Mouse (Mus musculus): ENCODE results near the gene Tmem30a. TPM values are rescaled to one million over a fixed set of nuclear protein-coding genes. Genes with fewer than 3 reads are reported as not detected.

The Tmem30a gene
- polyA plus RNA-seq, 1 experiment = 23.0 TPM

GRCm38 (mm10) chr9:79827072-79827471 is 33.8 kb upstream of the Tmem30a start:
- Histone ChIP-seq H3K4me3 (ENCODE audit: extremely low read depth, insufficient read depth, insufficient read length) (no peak overlapping the region), H3K27ac (ENCODE audit: insufficient read depth, low read length) (no peak overlapping the region), H3K36me3 (ENCODE audit: control insufficient read depth, insufficient read depth, low read length) (no peaks in the 10 kb centered on the region), H3K4me1 (ENCODE audit: control insufficient read depth, insufficient read depth, insufficient read length) (no peaks in the 10 kb centered on the region), H3K27me3 (ENCODE audit: control insufficient read depth, insufficient read depth, low read length) (no peaks in the 10 kb centered on the region)
- 76% methylated on average over 2 of the region's 2 CpGs for WGBS
- no peak for DNase-seq (ENCODE audit: low read depth in 1 of 2, low spot score in 2 of 2)
- TF ChIP-seq POLR2A (IDR thresholded peaks at IDR 0.05; ENCODE audit: low read depth, low read length) = no peak
- no peak for TF ChIP-seq CTCF (IDR thresholded peaks at IDR 0.05; ENCODE audit: extremely low read depth, insufficient read depth, insufficient read length, insufficient replicate concordance)

- no peak overlapping the region for H3K4me3 ChIP-seq (ENCODE audit: extremely low read depth, insufficient read depth, insufficient read length)
- H3K27me3 ChIP-seq (ENCODE audit: control insufficient read depth, insufficient read depth, low read length) = no peaks in the 10 kb centered on the region
- TF ChIP-seq POLR2A (IDR thresholded peaks at IDR 0.05; ENCODE audit: low read depth, low read length) (no peak), CTCF (IDR thresholded peaks at IDR 0.05; ENCODE audit: extremely low read depth, insufficient read depth, insufficient read length, insufficient replicate concordance) (no peak)
- 92% methylated on average over 7 of the region's 7 CpGs for WGBS
- no peaks in the 10 kb centered on the region for H3K36me3 ChIP-seq (ENCODE audit: control insufficient read depth, insufficient read depth, low read length)
- H3K27ac ChIP-seq (ENCODE audit: insufficient read depth, low read length) = no peak overlapping the region
- no peak for DNase-seq (ENCODE audit: low read depth in 1 of 2, low spot score in 2 of 2)
- no peaks in the 10 kb centered on the region for H3K4me1 ChIP-seq (ENCODE audit: control insufficient read depth, insufficient read depth, insufficient read length)
Measured at GRCm38 (mm10) chr9:79825526-79825925, 32.2 kb upstream of the Tmem30a start.

DNA sequence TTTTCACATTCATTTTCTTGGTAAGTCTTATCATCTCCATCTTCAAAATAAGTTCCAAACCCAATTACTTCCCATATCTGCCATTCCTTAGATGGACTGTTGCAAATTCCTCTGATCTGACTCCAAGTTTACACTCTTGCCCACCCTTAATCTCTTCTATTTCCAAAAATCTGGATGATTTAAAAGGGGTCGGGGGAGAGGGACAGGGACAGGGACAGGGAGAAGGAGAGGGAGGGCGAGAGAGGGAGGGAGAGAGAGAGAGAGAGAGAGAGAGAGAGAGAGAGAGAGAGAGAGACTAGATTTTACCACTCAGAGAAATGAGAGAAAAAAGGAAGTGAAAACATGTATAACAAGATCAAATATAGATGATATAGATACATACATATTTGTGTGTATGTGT is 30.5 kb upstream of the Tmem30a start:
- H3K27ac ChIP-seq (ENCODE audit: insufficient read depth, low read length) = no peak overlapping the region
- no peak for TF ChIP-seq POLR2A (IDR thresholded peaks at IDR 0.05; ENCODE audit: low read depth, low read length)
- no peak for TF ChIP-seq CTCF (IDR thresholded peaks at IDR 0.05; ENCODE audit: extremely low read depth, insufficient read depth, insufficient read length, insufficient replicate concordance)
- DNase-seq (ENCODE audit: low read depth in 1 of 2, low spot score in 2 of 2) = no peak
- 80% methylated on average over 2 of the region's 2 CpGs for WGBS
- H3K36me3 ChIP-seq (ENCODE audit: control insufficient read depth, insufficient read depth, low read length) = no peaks in the 10 kb centered on the region
- no peaks in the 10 kb centered on the region for H3K27me3 ChIP-seq (ENCODE audit: control insufficient read depth, insufficient read depth, low read length)
- no peaks in the 10 kb centered on the region for H3K4me1 ChIP-seq (ENCODE audit: control insufficient read depth, insufficient read depth, insufficient read length)
- H3K4me3 ChIP-seq (ENCODE audit: extremely low read depth, insufficient read depth, insufficient read length) = no peak overlapping the region

- TF ChIP-seq CTCF (IDR thresholded peaks at IDR 0.05; ENCODE audit: extremely low read depth, insufficient read depth, insufficient read length, insufficient replicate concordance) (no peak), POLR2A (IDR thresholded peaks at IDR 0.05; ENCODE audit: low read depth, low read length) (no peak)
- DNase-seq (ENCODE audit: low read depth in 1 of 2, low spot score in 2 of 2) = no peak
- Histone ChIP-seq H3K27ac (ENCODE audit: insufficient read depth, low read length) (no peak overlapping the region), H3K4me1 (ENCODE audit: control insufficient read depth, insufficient read depth, insufficient read length) (no peaks in the 10 kb centered on the region), H3K36me3 (ENCODE audit: control insufficient read depth, insufficient read depth, low read length) (no peaks in the 10 kb centered on the region), H3K27me3 (ENCODE audit: control insufficient read depth, insufficient read depth, low read length) (no peaks in the 10 kb centered on the region), H3K4me3 (ENCODE audit: extremely low read depth, insufficient read depth, insufficient read length) (no peak overlapping the region)
- 90% methylated on average over 4 of the region's 4 CpGs for WGBS
Measured at GRCm38 (mm10) chr9:79823438-79823837, 30.1 kb upstream of the Tmem30a start.

GRCm38 (mm10) chr9:79816464-79816863 is 23.2 kb upstream of the Tmem30a start:
- Histone ChIP-seq H3K4me3 (ENCODE audit: extremely low read depth, insufficient read depth, insufficient read length) (no peak overlapping the region), H3K4me1 (ENCODE audit: control insufficient read depth, insufficient read depth, insufficient read length) (peaks cover 9% of the 10 kb centered on the region; the same call in 1 of the 2 replicates), H3K27me3 (ENCODE audit: control insufficient read depth, insufficient read depth, low read length) (no peaks in the 10 kb centered on the region), H3K36me3 (ENCODE audit: control insufficient read depth, insufficient read depth, low read length) (no peaks in the 10 kb centered on the region), H3K27ac (ENCODE audit: insufficient read depth, low read length) (0 out of 2 replicates have a peak overlapping the region, but pooled peaks have one; percentile 14)
- no peak for DNase-seq (ENCODE audit: low read depth in 1 of 2, low spot score in 2 of 2)
- TF ChIP-seq POLR2A (IDR thresholded peaks at IDR 0.05; ENCODE audit: low read depth, low read length) (no peak), CTCF (IDR thresholded peaks at IDR 0.05; ENCODE audit: extremely low read depth, insufficient read depth, insufficient read length, insufficient replicate concordance) (no peak)
- 20% methylated on average over 5 of the region's 5 CpGs for WGBS

- no peaks in the 10 kb centered on the region for H3K27me3 ChIP-seq (ENCODE audit: control insufficient read depth, insufficient read depth, low read length)
- peak overlapping the region; percentile 30; the same call in 1 of the 2 replicates for H3K4me3 ChIP-seq (ENCODE audit: extremely low read depth, insufficient read depth, insufficient read length)
- TF ChIP-seq CTCF (IDR thresholded peaks at IDR 0.05; ENCODE audit: extremely low read depth, insufficient read depth, insufficient read length, insufficient replicate concordance) (no peak), POLR2A (IDR thresholded peaks at IDR 0.05; ENCODE audit: low read depth, low read length) (no peak)
- no peaks in the 10 kb centered on the region for H3K36me3 ChIP-seq (ENCODE audit: control insufficient read depth, insufficient read depth, low read length)
- H3K27ac ChIP-seq (ENCODE audit: insufficient read depth, low read length) = 0 out of 2 replicates have a peak overlapping the region, but pooled peaks have one; percentile 14
- 34% methylated on average over 11 of the region's 11 CpGs for WGBS
- DNase-seq (ENCODE audit: low read depth in 1 of 2, low spot score in 2 of 2) = no peak
- peaks cover 9% of the 10 kb centered on the region; the same call in 1 of the 2 replicates for H3K4me1 ChIP-seq (ENCODE audit: control insufficient read depth, insufficient read depth, insufficient read length)
Measured at GRCm38 (mm10) chr9:79816013-79816412, 22.7 kb upstream of the Tmem30a start.

GRCm38 (mm10) chr9:79814592-79814991 is 21.3 kb upstream of the Tmem30a start:
- TF ChIP-seq POLR2A (IDR thresholded peaks at IDR 0.05; ENCODE audit: low read depth, low read length) (no peak), CTCF (IDR thresholded peaks at IDR 0.05; ENCODE audit: extremely low read depth, insufficient read depth, insufficient read length, insufficient replicate concordance) (no peak)
- DNase-seq (ENCODE audit: low read depth in 1 of 2, low spot score in 2 of 2) = no peak
- peaks cover 9% of the 10 kb centered on the region; the same call in 1 of the 2 replicates for H3K4me1 ChIP-seq (ENCODE audit: control insufficient read depth, insufficient read depth, insufficient read length)
- H3K27me3 ChIP-seq (ENCODE audit: control insufficient read depth, insufficient read depth, low read length) = no peaks in the 10 kb centered on the region
- no peak overlapping the region for H3K4me3 ChIP-seq (ENCODE audit: extremely low read depth, insufficient read depth, insufficient read length)
- H3K27ac ChIP-seq (ENCODE audit: insufficient read depth, low read length) = no peak overlapping the region
- H3K36me3 ChIP-seq (ENCODE audit: control insufficient read depth, insufficient read depth, low read length) = no peaks in the 10 kb centered on the region
- WGBS = 95% methylated on average over 4 of the region's 4 CpGs

All from spleen, adult 2 months (tissue).